Mouse (Mus musculus) limb, embryonic 13.5 days (tissue): Measurements from ENCODE around the gene Ntm. TPM values are rescaled to one million over a fixed set of nuclear protein-coding genes. Genes with fewer than 3 reads are reported as not detected.
A peak's percentile ranks its signal among the peaks of the same experiment; 100 is the strongest.

Experiments used
- ATAC-seq: fragments of 200-750 bp; cut with Nextera tagmentation; 2 replicates; pipeline ENCODE4 v1.8.0; 2017; ENCODE audit warnings: low read depth, moderate number of reproducible peaks, moderate TSS enrichment; ENCODE audit not compliant: low FRiP score
- H3K27ac ChIP-seq: fragments of 300-500 bp; sonication (generic); 2 replicates; pipeline ENCODE4 v1.5.1; 2015; ENCODE audit warnings: inconsistent platforms, mild to moderate bottlenecking, moderate library complexity
- H3K27me3 ChIP-seq: fragments of 300-500 bp; sonication (generic); 2 replicates; pipeline ENCODE4 v1.6.1; 2015; ENCODE audit warnings: mild to moderate bottlenecking, inconsistent platforms
- H3K36me3 ChIP-seq: fragments of 300-500 bp; sonication (generic); 2 replicates; pipeline ENCODE4 v1.6.1; 2015; ENCODE audit warnings: inconsistent platforms, mild to moderate bottlenecking, moderate library complexity
- H3K4me1 ChIP-seq: fragments of 300-500 bp; sonication (generic); 2 replicates; pipeline ENCODE4 v1.6.1; 2015; ENCODE audit warnings: inconsistent platforms
- H3K4me2 ChIP-seq: fragments of 300-500 bp; sonication (generic); replicated peaks from 2 replicates; pipeline ENCODE4 v1.6.1; 2015; ENCODE audit warnings: inconsistent platforms, mild to moderate bottlenecking, moderate library complexity
- H3K4me3 ChIP-seq: fragments of 300-500 bp; sonication (generic); 2 replicates; pipeline ENCODE4 v1.5.1; 2015; ENCODE audit warnings: moderate library complexity, mild to moderate bottlenecking, inconsistent platforms
- H3K9ac ChIP-seq: fragments of 300-500 bp; sonication (generic); 2 replicates; pipeline ENCODE4 v1.6.1; 2015; ENCODE audit warnings: mild to moderate bottlenecking, inconsistent platforms
- H3K9me3 ChIP-seq: fragments of 300-500 bp; sonication (generic); 2 replicates; pipeline ENCODE4 v1.6.1; 2016; ENCODE audit warnings: inconsistent platforms
- WGBS: fragments of 180-500 bp; shearing (Covaris S2); methylation state at CpG from one replicate; pipeline ENCODE4 v1.1.7; 2015; 5-methylcytosine and 5-hydroxymethylcytosine counted together
- polyA plus RNA-seq: library from polyadenylated mRNA; unstranded; fragments of >200 nt; fragmentation: Nextera tagmentation; extraction: Ambion mirVana; gene quantifications from 2 replicates; pipeline ENCODE4 v1.2.1, GENCODE M21; 2015

Ntm gene
- polyA plus RNA-seq, 1 experiment from 2014 or later: 40.0 TPM

GRCm38 (mm10) chr9:29342303-29342702 lies 620.6 kb downstream of the Ntm start:
- 86% methylated on average over 7 of the region's 7 CpGs for WGBS

GRCm38 (mm10) chr9:29341292-29341691 lies 621.6 kb downstream of the Ntm start:
- Histone ChIP-seq H3K27ac (no peak overlapping the region), H3K4me2 (no peak overlapping the region), H3K4me1 (no peaks in the 10 kb centered on the region), H3K36me3 (no peaks in the 10 kb centered on the region), H3K9ac (no peak overlapping the region), H3K9me3 (0 out of 2 replicates have a peak, but pooled peaks cover 9% of the 10 kb centered on the region), H3K27me3 (peaks cover 67% of the 10 kb centered on the region), H3K4me3 (no peak overlapping the region)
- WGBS: 79% methylated on average over 3 of the region's 3 CpGs
- no peak for ATAC-seq

More at GRCm38 (mm10) chr9:29342303-29342702, 620.6 kb downstream of the Ntm start:
- H3K4me3 ChIP-seq: no peak overlapping the region
- no peaks in the 10 kb centered on the region for H3K4me1 ChIP-seq
- H3K4me2 ChIP-seq: no peak overlapping the region
- ATAC-seq: no peak
- no peaks in the 10 kb centered on the region for H3K36me3 ChIP-seq
- H3K27ac ChIP-seq: no peak overlapping the region
- H3K9me3 ChIP-seq: 0 out of 2 replicates have a peak, but pooled peaks cover 9% of the 10 kb centered on the region
- no peak overlapping the region for H3K9ac ChIP-seq
- H3K27me3 ChIP-seq: peaks cover 57% of the 10 kb centered on the region

GRCm38 (mm10) chr9:29335671-29336070 lies 627.3 kb downstream of the Ntm start:
- H3K4me3 ChIP-seq: no peak overlapping the region
- peaks cover 64% of the 10 kb centered on the region for H3K27me3 ChIP-seq
- WGBS: 65% methylated on average over 2 of the region's 2 CpGs

GRCm38 (mm10) chr9:29332296-29333090 lies 630.4 kb downstream of the Ntm start:
- H3K36me3 ChIP-seq: no peaks in the 10 kb centered on the region
- H3K4me2 ChIP-seq: no peak overlapping the region
- H3K4me3 ChIP-seq: no peak overlapping the region
- peaks cover 73% of the 10 kb centered on the region for H3K27me3 ChIP-seq
- WGBS: 12% methylated on average over 3 of the region's 3 CpGs
- ATAC-seq: no peak
- H3K27ac ChIP-seq: no peak overlapping the region
- H3K9ac ChIP-seq: no peak overlapping the region
- H3K4me1 ChIP-seq: no peaks in the 10 kb centered on the region
- no peaks in the 10 kb centered on the region for H3K9me3 ChIP-seq

More at GRCm38 (mm10) chr9:29335671-29336070, 627.3 kb downstream of the Ntm start:
- H3K27ac ChIP-seq: no peak overlapping the region
- no peak for ATAC-seq
- no peaks in the 10 kb centered on the region for H3K9me3 ChIP-seq
- H3K9ac ChIP-seq: no peak overlapping the region
- no peaks in the 10 kb centered on the region for H3K36me3 ChIP-seq
- H3K4me1 ChIP-seq: no peaks in the 10 kb centered on the region
- no peak overlapping the region for H3K4me2 ChIP-seq

GRCm38 (mm10) chr9:29330486-29330885 lies 632.5 kb downstream of the Ntm start:
- Histone ChIP-seq H3K27ac (no peak overlapping the region), H3K27me3 (peaks cover 73% of the 10 kb centered on the region), H3K4me2 (no peak overlapping the region), H3K4me3 (no peak overlapping the region), H3K4me1 (no peaks in the 10 kb centered on the region), H3K36me3 (no peaks in the 10 kb centered on the region), H3K9ac (no peak overlapping the region), H3K9me3 (no peaks in the 10 kb centered on the region)
- WGBS: 79% methylated on average over 3 of the region's 3 CpGs
- ATAC-seq: no peak

- Histone ChIP-seq H3K36me3 (no peaks in the 10 kb centered on the region), H3K4me2 (no peak overlapping the region), H3K27ac (no peak overlapping the region), H3K9ac (no peak overlapping the region), H3K27me3 (peaks cover 96% of the 10 kb centered on the region), H3K4me1 (no peaks in the 10 kb centered on the region), H3K4me3 (no peak overlapping the region), H3K9me3 (no peaks in the 10 kb centered on the region)
- WGBS: 94% methylated on average over 3 of the region's 3 CpGs
- ATAC-seq: no peak
Observed at GRCm38 (mm10) chr9:29326283-29326682, 636.7 kb downstream of the Ntm start.

GRCm38 (mm10) chr9:29325137-29325536 lies 637.8 kb downstream of the Ntm start:
- Histone ChIP-seq H3K9me3 (no peaks in the 10 kb centered on the region), H3K27ac (no peak overlapping the region), H3K27me3 (peaks cover 96% of the 10 kb centered on the region), H3K36me3 (no peaks in the 10 kb centered on the region), H3K4me3 (no peak overlapping the region), H3K9ac (no peak overlapping the region), H3K4me1 (no peaks in the 10 kb centered on the region), H3K4me2 (no peak overlapping the region)
- WGBS: 88% methylated on average over 8 of the region's 8 CpGs
- no peak for ATAC-seq

GRCm38 (mm10) chr9:29319197-29319596 lies 643.7 kb downstream of the Ntm start:
- peak overlapping the region; percentile 36 for H3K4me2 ChIP-seq
- peaks cover 93% of the 10 kb centered on the region for H3K27me3 ChIP-seq

GRCm38 (mm10) chr9:29318676-29319162 lies 644.2 kb downstream of the Ntm start:
- H3K4me1 ChIP-seq: peaks cover 28% of the 10 kb centered on the region
- no peaks in the 10 kb centered on the region for H3K36me3 ChIP-seq
- no peak overlapping the region for H3K27ac ChIP-seq
- H3K4me2 ChIP-seq: peak overlapping the region; percentile 36
- peaks cover 93% of the 10 kb centered on the region for H3K27me3 ChIP-seq
- ATAC-seq: peak; percentile 96
- H3K9me3 ChIP-seq: no peaks in the 10 kb centered on the region
- no peak overlapping the region for H3K4me3 ChIP-seq
- 2% methylated on average over 8 of the region's 8 CpGs for WGBS
- H3K9ac ChIP-seq: no peak overlapping the region

More at GRCm38 (mm10) chr9:29319197-29319596, 643.7 kb downstream of the Ntm start:
- H3K9me3 ChIP-seq: no peaks in the 10 kb centered on the region
- WGBS: 4% methylated on average over 1 of the region's 1 CpGs
- H3K27ac ChIP-seq: no peak overlapping the region
- H3K36me3 ChIP-seq: no peaks in the 10 kb centered on the region
- ATAC-seq: peak; percentile 41
- H3K9ac ChIP-seq: no peak overlapping the region
- peaks cover 28% of the 10 kb centered on the region for H3K4me1 ChIP-seq
- H3K4me3 ChIP-seq: no peak overlapping the region

GRCm38 (mm10) chr9:29317623-29318022 lies 645.3 kb downstream of the Ntm start:
- peaks cover 31% of the 10 kb centered on the region for H3K4me1 ChIP-seq
- 26% methylated on average over 3 of the region's 3 CpGs for WGBS
- ATAC-seq: no peak
- H3K4me3 ChIP-seq: no peak overlapping the region
- no peaks in the 10 kb centered on the region for H3K36me3 ChIP-seq
- H3K27ac ChIP-seq: no peak overlapping the region
- H3K9ac ChIP-seq: no peak overlapping the region
- H3K27me3 ChIP-seq: peaks cover 94% of the 10 kb centered on the region
- H3K4me2 ChIP-seq: no peak overlapping the region
- no peaks in the 10 kb centered on the region for H3K9me3 ChIP-seq

GRCm38 (mm10) chr9:29315842-29316241 lies 647.1 kb downstream of the Ntm start:
- Histone ChIP-seq H3K36me3 (no peaks in the 10 kb centered on the region), H3K4me2 (no peak overlapping the region)
- WGBS: 74% methylated on average over 8 of the region's 8 CpGs

GRCm38 (mm10) chr9:29306961-29307360 lies 656.0 kb downstream of the Ntm start:
- no peak overlapping the region for H3K4me2 ChIP-seq
- ATAC-seq: no peak

More at GRCm38 (mm10) chr9:29315842-29316241, 647.1 kb downstream of the Ntm start:
- Histone ChIP-seq H3K9ac (no peak overlapping the region), H3K4me3 (no peak overlapping the region), H3K27me3 (peaks cover 94% of the 10 kb centered on the region), H3K4me1 (peaks cover 31% of the 10 kb centered on the region), H3K9me3 (no peaks in the 10 kb centered on the region), H3K27ac (no peak overlapping the region)
- ATAC-seq: no peak

More at GRCm38 (mm10) chr9:29306961-29307360, 656.0 kb downstream of the Ntm start:
- WGBS: 21% methylated on average over 2 of the region's 2 CpGs
- peaks cover 88% of the 10 kb centered on the region for H3K27me3 ChIP-seq
- no peak overlapping the region for H3K4me3 ChIP-seq
- H3K4me1 ChIP-seq: no peaks in the 10 kb centered on the region; the same call in 1 of the 2 replicates
- H3K9me3 ChIP-seq: no peaks in the 10 kb centered on the region
- no peaks in the 10 kb centered on the region for H3K36me3 ChIP-seq
- no peak overlapping the region for H3K27ac ChIP-seq
- H3K9ac ChIP-seq: no peak overlapping the region
